Mouse (Mus musculus): ENCODE measurements around the gene 1110008L16Rik. TPM values are rescaled to one million over a fixed set of nuclear protein-coding genes. Genes with fewer than 3 reads are reported as not detected.
"Not testable (repeated sequence)": the region's sequence is repeated elsewhere in the genome, so short reads cannot be mapped to it uniquely, and the experiment has no call there.

The 1110008L16Rik gene
- total RNA-seq, 2 experiments from 2014 or later: 9.6 to 10.1 TPM

GRCm38 (mm10) chr12:55389132-55390081 is 90.0 kb downstream of the 1110008L16Rik start:
- intact Hi-C loops (cut with DNase I): no loop called here
- DNase-seq: peak; percentile 40 to 45

GRCm38 (mm10) chr12:55392120-55392519 is 92.7 kb downstream of the 1110008L16Rik start:
- intact Hi-C loops (cut with DNase I): no loop called here
- DNase-seq: no peak

- DNase-seq: no peak
- intact Hi-C loops (cut with DNase I): no loop called here
Observed at GRCm38 (mm10) chr12:55392733-55393577, 93.6 kb downstream of the 1110008L16Rik start.

GRCm38 (mm10) chr12:55395601-55396000 is 96.2 kb downstream of the 1110008L16Rik start:
- intact Hi-C loops (cut with DNase I); DNase-seq: not testable (repeated sequence)

GRCm38 (mm10) chr12:55396536-55396935 is 97.2 kb downstream of the 1110008L16Rik start:
- intact Hi-C loops (cut with DNase I): no loop called here
- DNase-seq: no peak

GRCm38 (mm10) chr12:55397544-55398239 is 98.3 kb downstream of the 1110008L16Rik start:
- DNase-seq: peak; percentile 24 to 31
- intact Hi-C loops (cut with DNase I): loop anchor here (1.0 kb wide), 1 partner anchor 95 kb away; the partner anchor contains the start of gene Nfkbia

- intact Hi-C loops (cut with DNase I): loop anchor here (1.0 kb wide), 1 partner anchor 94 kb away; the partner anchor contains the start of gene Nfkbia
- DNase-seq: peak; percentile 93 to 96
Observed at GRCm38 (mm10) chr12:55398240-55399127, 99.1 kb downstream of the 1110008L16Rik start.

- DNase-seq: no peak
- intact Hi-C loops (cut with DNase I): no loop called here
Observed at GRCm38 (mm10) chr12:55399128-55399677, 99.8 kb downstream of the 1110008L16Rik start.

- intact Hi-C loops (cut with DNase I): no loop called here
- DNase-seq: no peak
Observed at GRCm38 (mm10) chr12:55407888-55408287, 108.5 kb downstream of the 1110008L16Rik start.

- DNase-seq: no peak
- intact Hi-C loops (cut with DNase I): no loop called here
Observed at GRCm38 (mm10) chr12:55415255-55415654, 115.9 kb downstream of the 1110008L16Rik start.

- no peak for DNase-seq
- intact Hi-C loops (cut with DNase I): no loop called here
Observed at GRCm38 (mm10) chr12:55415762-55416161, 116.4 kb downstream of the 1110008L16Rik start.

GRCm38 (mm10) chr12:55420220-55420619 is 120.8 kb downstream of the 1110008L16Rik start:
- intact Hi-C loops (cut with DNase I): no loop called here

GRCm38 (mm10) chr12:55422057-55422456 is 122.7 kb downstream of the 1110008L16Rik start:
- no peak for DNase-seq
- intact Hi-C loops (cut with DNase I): no loop called here

More at GRCm38 (mm10) chr12:55420220-55420619, 120.8 kb downstream of the 1110008L16Rik start:
- DNase-seq: no peak

GRCm38 (mm10) chr12:55426300-55426699 is 126.9 kb downstream of the 1110008L16Rik start:
- intact Hi-C loops (cut with DNase I): no loop called here
- DNase-seq: no peak

GRCm38 (mm10) chr12:55429201-55429600 is 129.8 kb downstream of the 1110008L16Rik start:
- intact Hi-C loops (cut with DNase I): no loop called here
- DNase-seq: no peak

- no peak for DNase-seq
- intact Hi-C loops (cut with DNase I): no loop called here
Observed at GRCm38 (mm10) chr12:55429956-55430355, 130.6 kb downstream of the 1110008L16Rik start.

Data from heart, postnatal 10 days (tissue).